Mouse (Mus musculus): Measurements from ENCODE around the gene Gm4969.

DNA sequence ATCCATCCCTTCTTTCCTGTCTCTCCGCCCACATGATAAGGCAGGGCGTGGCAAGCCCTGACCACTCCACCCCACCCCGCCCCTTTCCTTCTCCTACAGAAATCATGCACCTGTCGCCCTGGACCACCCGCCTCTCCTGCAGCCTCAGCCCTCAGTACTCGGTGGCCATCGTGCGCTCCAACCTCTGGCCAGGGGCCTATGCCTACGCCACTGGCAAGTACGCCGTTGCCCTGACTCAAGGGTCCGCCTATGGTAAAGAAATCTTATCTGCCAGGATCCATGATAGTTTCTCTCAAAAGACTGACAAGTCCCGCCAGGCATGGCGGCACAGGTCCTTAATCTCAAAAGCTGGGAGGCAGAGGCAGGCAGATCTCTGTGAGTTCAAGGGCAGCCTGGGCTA is 50.2 kb downstream of the Gm4969 start:
- TF ChIP-seq EP300 (IDR thresholded peaks at IDR 0.05; ENCODE audit: insufficient read depth, low read depth, low read length) (no peak), CTCF (IDR thresholded peaks at IDR 0.05) (no peak), POLR2A (IDR thresholded peaks at IDR 0.05; ENCODE audit: insufficient read depth, low read depth, low read length) (no peak)
